ENCODE assay signal across 19 mouse cellular contexts in the genomic region with DNA sequence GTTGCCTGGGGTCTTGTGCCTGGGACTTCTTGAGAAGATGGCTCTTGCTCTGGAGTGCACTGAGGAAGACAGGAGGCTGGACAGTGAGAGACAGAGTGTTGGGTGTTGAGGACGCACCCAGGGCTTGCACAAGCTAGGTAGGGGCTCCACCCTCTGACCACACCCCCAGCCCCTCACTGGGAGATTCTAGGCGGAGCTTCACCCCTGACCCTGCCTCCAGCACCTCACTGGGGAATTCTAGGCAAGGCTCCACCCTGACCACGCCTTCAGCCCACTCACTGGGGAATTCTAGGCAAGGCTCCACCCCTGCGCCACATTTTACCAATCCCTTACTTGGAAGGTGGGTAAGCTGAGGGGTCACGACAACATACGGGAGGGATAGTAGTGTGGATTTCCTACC. TPM values are rescaled to one million over a fixed set of nuclear protein-coding genes. Genes with fewer than 3 reads are reported as not detected.
DNase-seq lines count a peak whose midpoint lies in the region; ATAC-seq and TF ChIP-seq lines count a peak whose summit lies in the region.
"Had no signal": no experiment of that assay in that cellular context is flagged by ENCODE, and none has a peak within 500 bp of the region (broad histone marks: within the 10 kb centered on the region; RNA-seq: fewer than 3 reads in every experiment).

No protein-coding gene starts in this region.

- no peak overlapping the region for H3K4me3 ChIP-seq in heart, embryonic 14.5 days (ENCODE audit: control insufficient read depth in 1 of 2, insufficient read depth in 1 of 2, low read depth in 1 of 2, low read length in 2 of 2)
- H3K4me3 ChIP-seq in ES-E14 (ENCODE audit: insufficient read depth in 1 of 2, low read depth in 1 of 2, low read length in 2 of 2, poor library complexity in 1 of 2, severe bottlenecking in 1 of 2): peak overlapping the region; percentile 15 to 50; a peak in 3 of 4 replicates
- H3K4me3 ChIP-seq in liver, embryonic 13.5 days (replicated peaks): no peak overlapping the region
- H3K4me3 ChIP-seq: forebrain, embryonic 13.5 days; hindbrain, embryonic 12.5 days; midbrain, embryonic 12.5 days; myocyte had no signal

- in situ Hi-C loops in ES-E14 (cut with MboI; ENCODE audit: low sequenced_read_pairs in 2 of 2, unreplicated experiment in 2 of 2): no loop called here

- peaks cover 0 to 2% of the 10 kb centered on the region in 2 experiments; a peak in 1 of 4 replicates for H3K4me1 ChIP-seq in heart, embryonic 14.5 days (ENCODE audit: control insufficient read depth in 2 of 2, insufficient read depth in 2 of 2, low read length in 2 of 2)
- H3K4me1 ChIP-seq in ES-E14 (ENCODE audit: control insufficient read depth in 2 of 2, insufficient read depth in 2 of 2, low read length in 2 of 2, poor library complexity in 1 of 2): peaks cover 7 to 13% of the 10 kb centered on the region in 2 experiments
- H3K4me1 ChIP-seq in liver, embryonic 13.5 days (replicated peaks): peaks cover 61% of the 10 kb centered on the region

- H3K36me3 ChIP-seq in heart, embryonic 14.5 days (ENCODE audit: control insufficient read depth, insufficient read depth, low read length): no peaks in the 10 kb centered on the region
- H3K36me3 ChIP-seq in ES-E14 (ENCODE audit: control insufficient read depth, insufficient read depth, low read length, poor library complexity, severe bottlenecking): no peaks in the 10 kb centered on the region
- no peaks in the 10 kb centered on the region for H3K36me3 ChIP-seq in liver, embryonic 13.5 days
- H3K36me3 ChIP-seq: hindbrain, embryonic 12.5 days; midbrain, embryonic 12.5 days had no signal

- ATAC-seq in heart, embryonic 14.5 days (ENCODE audit: insufficient number of reproducible peaks, insufficient read depth, low FRiP score, low read depth): peak; percentile 14; the same call in 1 of the 2 replicates
- peak; percentile 65 for ATAC-seq in liver, embryonic 13.5 days (ENCODE audit: low read depth)
- ATAC-seq: forebrain, embryonic 13.5 days; lung, postnatal 0 days had no signal

- no peaks in the 10 kb centered on the region for H3K9me3 ChIP-seq in heart, embryonic 14.5 days (ENCODE audit: control insufficient read depth, low read length)
- no peaks in the 10 kb centered on the region for H3K9me3 ChIP-seq in ES-E14 (ENCODE audit: control insufficient read depth, insufficient read depth, low read depth, low read length)
- no peaks in the 10 kb centered on the region for H3K9me3 ChIP-seq in liver, embryonic 13.5 days (replicated peaks)
- H3K9me3 ChIP-seq: forebrain, embryonic 13.5 days; hindbrain, embryonic 12.5 days; midbrain, embryonic 12.5 days had no signal

- no peak overlapping the region for H3K27ac ChIP-seq in heart, embryonic 14.5 days (replicated peaks in 1 of 2; ENCODE audit: control insufficient read depth in 1 of 2, insufficient read depth in 1 of 2, low read depth in 2 of 2, low read length in 2 of 2)
- H3K27ac ChIP-seq in ES-E14 (ENCODE audit: insufficient read depth, low read depth, low read length, poor library complexity, severe bottlenecking): no peak overlapping the region
- no peak overlapping the region for H3K27ac ChIP-seq in liver, embryonic 13.5 days
- H3K27ac ChIP-seq: forebrain, embryonic 13.5 days; hindbrain, embryonic 12.5 days; midbrain, embryonic 12.5 days had no signal

- H3K9ac ChIP-seq in heart, embryonic 14.5 days (ENCODE audit: low read length): no peak overlapping the region
- 0 out of 2 replicates have a peak overlapping the region, but pooled peaks have one; percentile 25 for H3K9ac ChIP-seq in ES-E14 (ENCODE audit: insufficient read depth, low read depth, low read length, poor library complexity, severe bottlenecking)
- no peak overlapping the region for H3K9ac ChIP-seq in liver, embryonic 13.5 days
- H3K9ac ChIP-seq: forebrain, embryonic 13.5 days; hindbrain, embryonic 12.5 days; midbrain, embryonic 12.5 days had no signal

- WGBS in heart, embryonic 14.5 days: 10% methylated on average over 6 of the region's 6 CpGs
- 9% methylated on average over 6 of the region's 6 CpGs for WGBS in liver, embryonic 13.5 days (ENCODE audit: insufficient replicate concordance)

- no peak overlapping the region for H3K4me2 ChIP-seq in heart, embryonic 14.5 days (ENCODE audit: low read length)
- H3K4me2 ChIP-seq in liver, embryonic 13.5 days: peak overlapping the region; percentile 16; the same call in 1 of the 2 replicates
- H3K4me2 ChIP-seq: forebrain, embryonic 13.5 days; hindbrain, embryonic 12.5 days; midbrain, embryonic 12.5 days had no signal

- DNase-seq in heart, postnatal 4 days: no peak
- peak; percentile 92 for DNase-seq in ES-E14 (ENCODE audit: low read depth, low spot score)
- peak; percentile 41 for DNase-seq in embryo, embryonic 10.5 days (ENCODE audit: low spot score)
- peak; percentile 67 for DNase-seq in liver, embryonic 13.5 days
- DNase-seq in layer of hippocampus, postnatal 10 days (ENCODE audit: low spot score in 2 of 2): no peak
- DNase-seq in left cerebral cortex, adult 9 months (ENCODE audit: low spot score in 2 of 2): no peak
- no peak for DNase-seq in retina, postnatal 1 day
- DNase-seq: cerebellum, adult 11 months; cerebellum, postnatal 36 days; thymus, postnatal 14 days had no signal

- peaks cover 11% of the 10 kb centered on the region; the same call in 1 of the 2 replicates for H3K27me3 ChIP-seq in heart, embryonic 14.5 days (ENCODE audit: control insufficient read depth, insufficient read depth, low read length)
- peaks cover 56% of the 10 kb centered on the region for H3K27me3 ChIP-seq in liver, embryonic 13.5 days

TF ChIP-seq in ES-E14, 5 proteins besides CTCF, POLR2A, EP300 and RAD21:
- TF ChIP-seq HCFC1 (IDR thresholded peaks at IDR 0.05; ENCODE audit: borderline replicate concordance, insufficient read depth, low read length) (no peak), ZNF384 (IDR thresholded peaks at IDR 0.05; ENCODE audit: low read depth, low read length) (no peak), MAFK (IDR thresholded peaks at IDR 0.05; ENCODE audit: insufficient read depth, low read depth, low read length) (no peak), ZC3H11A (IDR thresholded peaks at IDR 0.05; ENCODE audit: borderline replicate concordance, low read depth, low read length) (no peak), CHD2 (IDR thresholded peaks at IDR 0.05; ENCODE audit: low read depth, low read length) (no peak)

RNA-seq across cellular contexts. Expression of gene Tcf3, which starts 17.2 kb away (rescaled TPM):
- polyA plus RNA-seq in heart, embryonic 14.5 days (2014; fragmentation: Nextera tagmentation; extraction: Ambion mirVana): 48.6 and 54.0 TPM in 2 replicates
- 10 to 100 TPM; 58.6 to 60.1 TPM for total RNA-seq in heart, postnatal 4 days (2021)
- 90.9 and 108 TPM in 2 replicates for total RNA-seq in ES-E14 (2012; rRNA removed)
- polyA plus RNA-seq in liver, embryonic 13.5 days (2015; fragmentation: Nextera tagmentation; extraction: Ambion mirVana): 55.2 and 56.2 TPM in 2 replicates
- total RNA-seq in layer of hippocampus, postnatal 10 days (2021): 10 to 100 TPM; 36.1 to 42.9 TPM

RNA-seq across cellular contexts. Expression of gene Uqcr11, which starts 44.0 kb away (rescaled TPM):
- polyA plus RNA-seq in heart, embryonic 14.5 days (2014; fragmentation: Nextera tagmentation; extraction: Ambion mirVana): 2,007 and 2,169 TPM in 2 replicates
- 1,000 to 10,000 TPM; 1,257 to 1,372 TPM for total RNA-seq in heart, postnatal 4 days (2021)
- 995 and 1,362 TPM in 2 replicates for total RNA-seq in ES-E14 (2012; rRNA removed)
- polyA plus RNA-seq in liver, embryonic 13.5 days (2015; fragmentation: Nextera tagmentation; extraction: Ambion mirVana): 474 and 603 TPM in 2 replicates
- total RNA-seq in layer of hippocampus, postnatal 10 days (2021): 100 to 1,000 TPM; 503 to 527 TPM

RNA-seq across cellular contexts. Expression of gene Onecut3, which starts 44.0 kb away (rescaled TPM):
- polyA plus RNA-seq in heart, embryonic 14.5 days (2014; fragmentation: Nextera tagmentation; extraction: Ambion mirVana): not detected in 2 replicates
- under 1 TPM in 1 of 2 experiments, not detected in 1; 0.05 TPM for total RNA-seq in heart, postnatal 4 days (2021)
- not detected in 2 replicates for total RNA-seq in ES-E14 (2012; rRNA removed)
- 0.02 TPM in 1 of 2 replicates, not detected in the other for polyA plus RNA-seq in liver, embryonic 13.5 days (2015; fragmentation: Nextera tagmentation; extraction: Ambion mirVana)
- total RNA-seq in layer of hippocampus, postnatal 10 days (2021): under 1 TPM; 0.07 TPM
- total RNA-seq: left cerebral cortex, postnatal 25 days had no signal
- polyA plus RNA-seq: kidney, embryonic 16.5 days; lung, postnatal 0 days; myocyte; spleen, adult 2 months had no signal

RNA-seq across cellular contexts. Expression of gene Mbd3, which starts 51.2 kb away (rescaled TPM):
- 116 and 125 TPM in 2 replicates for polyA plus RNA-seq in heart, embryonic 14.5 days (2014; fragmentation: Nextera tagmentation; extraction: Ambion mirVana)
- 100 to 1,000 TPM; 137 to 140 TPM for total RNA-seq in heart, postnatal 4 days (2021)
- total RNA-seq in ES-E14 (2012; rRNA removed): 131 and 134 TPM in 2 replicates
- 81.2 and 87.4 TPM in 2 replicates for polyA plus RNA-seq in liver, embryonic 13.5 days (2015; fragmentation: Nextera tagmentation; extraction: Ambion mirVana)
- total RNA-seq in layer of hippocampus, postnatal 10 days (2021): 100 to 1,000 TPM; 119 to 129 TPM

Comparison
In these comparisons a context has a peak if more than half of its experiments do, and no peak if none do; other contexts are left out.
1. H3K4me3 ChIP-seq: peak in ES-E14 (2 of 2); none in heart, embryonic 14.5 days (0 of 2) and liver, embryonic 13.5 days (single experiment).
2. DNase-seq: peak in ES-E14 (single experiment), embryo, embryonic 10.5 days (single experiment) and liver, embryonic 13.5 days (single experiment); none in heart, postnatal 4 days (single experiment), layer of hippocampus, postnatal 10 days (0 of 2), left cerebral cortex, adult 9 months (0 of 2) and retina, postnatal 1 day (single experiment).